Mouse (Mus musculus) brain, adult 10 weeks (tissue): ENCODE data around the gene Pkp2. TPM values are rescaled to one million over a fixed set of nuclear protein-coding genes. Genes with fewer than 3 reads are reported as not detected.

Experiments used
- polyA plus RNA-seq: library from polyadenylated mRNA; stranded (reverse); fragments of 350-450 nt; fragmentation: Illumina TruSeq; extraction: RNeasy Lipid Tissue Mini Kit (QIAGEN cat#74804); gene quantifications from one replicate; pipeline ENCODE4 v1.2.3, GENCODE M21; 2015; ENCODE audit warnings: low read depth, low replicate concordance

Pkp2 gene
- 5.4 TPM for polyA plus RNA-seq

DNA sequence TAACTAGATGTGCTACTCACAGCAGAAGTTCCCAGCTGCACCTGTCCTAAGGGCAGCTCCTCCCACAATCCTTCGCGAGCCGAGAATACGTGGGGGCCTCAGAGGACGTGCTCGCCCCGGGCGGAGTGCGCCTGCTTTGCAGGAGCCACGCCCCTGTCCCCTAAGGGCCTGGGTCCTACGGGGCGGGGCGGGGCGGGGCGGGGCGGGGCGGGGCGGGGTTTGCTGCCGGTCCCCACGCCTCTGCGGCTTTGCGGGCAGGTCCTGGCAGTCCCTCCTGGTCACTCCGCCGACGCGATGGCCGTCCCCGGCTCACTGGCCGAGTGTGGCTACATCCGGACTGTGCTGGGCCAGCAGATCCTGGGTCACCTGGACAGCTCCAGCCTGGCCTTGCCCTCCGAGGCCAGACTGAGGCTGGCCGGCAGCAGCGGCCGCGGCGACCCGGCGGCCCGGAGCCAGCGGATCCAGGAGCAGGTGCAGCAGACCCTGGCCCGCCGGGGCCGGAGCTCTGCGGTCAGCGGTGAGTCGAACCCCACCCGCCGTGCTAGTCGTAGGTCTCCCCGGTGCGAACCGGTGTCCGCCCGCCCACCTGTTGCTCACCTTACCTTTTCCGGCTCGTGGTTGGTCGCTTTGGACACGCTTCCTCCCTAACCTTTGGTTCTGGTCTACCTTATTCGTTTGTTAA is at the start of gene Pkp2:
Gene Pkp2, plus strand, starts transcription at position 240 of the 682 bp plus-strand sequence.

DNA sequence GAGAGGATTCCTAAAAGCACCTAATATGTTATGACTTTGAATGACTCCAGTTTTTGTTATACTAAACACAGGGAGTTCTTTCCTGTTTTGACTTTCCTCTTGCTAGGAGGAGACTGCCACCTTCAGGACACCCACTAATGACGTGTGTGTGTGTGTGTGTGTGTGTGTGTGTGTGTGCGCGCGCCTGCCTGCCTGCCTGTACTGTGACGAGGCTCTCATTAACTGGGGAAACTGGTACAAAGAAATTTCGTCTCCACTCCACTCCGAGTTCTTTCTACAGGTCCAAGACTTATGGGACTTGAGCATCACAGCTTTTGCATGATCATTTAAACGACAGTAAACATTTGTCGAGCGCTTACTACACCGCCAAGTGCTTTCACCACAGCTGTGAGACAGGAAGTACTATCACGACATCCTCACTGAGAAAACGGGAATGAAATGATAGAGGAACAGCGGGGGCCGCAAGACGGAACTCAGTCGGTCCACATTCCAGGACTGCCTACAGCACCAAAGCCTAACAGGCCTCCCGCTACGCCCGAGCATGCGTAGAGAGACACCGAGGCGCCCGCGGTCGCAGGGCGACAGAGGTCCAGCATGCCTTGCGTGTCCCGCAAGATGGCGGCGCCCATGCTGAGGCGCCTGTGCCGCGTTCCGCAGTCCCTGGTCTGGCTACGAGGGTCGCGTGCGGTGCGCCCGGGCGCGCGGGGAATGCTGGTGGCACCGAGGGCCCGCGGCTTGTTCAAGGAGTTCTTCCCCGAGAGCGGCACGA is 89.4 kb downstream of the Pkp2 start, which contains the start of gene Yars2:
Gene Yars2, plus strand, starts transcription at position 597 of the 769 bp plus-strand sequence.

Other genes with a start within 250 kb of the Pkp2 start
- gene Yars2, start 89.6 kb downstream of the Pkp2 start, polyA plus RNA-seq: 29.3 TPM
- 159 TPM for gene Dnm1l, start 145.6 kb downstream of the Pkp2 start, polyA plus RNA-seq